Mouse (Mus musculus) retina, embryonic 14.5 days (tissue): Measurements from ENCODE around the gene Pbx4.
A peak's percentile ranks its signal among the peaks of the same experiment; 100 is the strongest.

Source experiments
- DNase-seq: peaks from one replicate; pipeline ENCODE4 v3.0.0-alpha.2; 2015; ENCODE audit warnings: low spot score

Pbx4 gene

DNA sequence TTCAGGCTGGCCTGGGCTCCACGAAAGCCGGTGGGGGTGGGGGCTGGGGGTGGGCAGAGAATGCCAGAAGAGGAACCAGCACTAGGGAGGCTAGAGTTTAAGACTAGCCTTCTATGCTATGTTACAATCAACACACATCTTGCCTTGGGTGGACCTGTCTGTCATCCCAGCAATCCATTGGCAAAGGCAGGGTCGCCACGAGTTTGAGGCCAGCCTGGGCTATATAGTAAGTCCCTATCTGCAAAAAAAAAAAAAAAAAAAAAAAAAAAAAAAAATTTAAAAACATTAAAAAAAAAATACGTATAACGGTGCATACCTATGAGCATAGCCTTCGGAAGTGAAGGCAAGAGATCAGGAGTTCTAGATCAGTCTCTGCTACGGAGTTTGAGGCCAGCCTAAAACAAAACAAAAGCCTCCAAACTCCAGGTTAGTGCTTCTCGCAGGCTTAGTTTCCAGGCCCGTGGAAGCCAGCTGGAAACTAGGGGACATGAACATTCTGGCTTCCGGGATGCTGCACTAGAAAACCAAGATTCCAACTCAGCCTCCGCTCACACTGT lies 68.7 kb downstream of the Pbx4 start:
- DNase-seq = no peak

DNA sequence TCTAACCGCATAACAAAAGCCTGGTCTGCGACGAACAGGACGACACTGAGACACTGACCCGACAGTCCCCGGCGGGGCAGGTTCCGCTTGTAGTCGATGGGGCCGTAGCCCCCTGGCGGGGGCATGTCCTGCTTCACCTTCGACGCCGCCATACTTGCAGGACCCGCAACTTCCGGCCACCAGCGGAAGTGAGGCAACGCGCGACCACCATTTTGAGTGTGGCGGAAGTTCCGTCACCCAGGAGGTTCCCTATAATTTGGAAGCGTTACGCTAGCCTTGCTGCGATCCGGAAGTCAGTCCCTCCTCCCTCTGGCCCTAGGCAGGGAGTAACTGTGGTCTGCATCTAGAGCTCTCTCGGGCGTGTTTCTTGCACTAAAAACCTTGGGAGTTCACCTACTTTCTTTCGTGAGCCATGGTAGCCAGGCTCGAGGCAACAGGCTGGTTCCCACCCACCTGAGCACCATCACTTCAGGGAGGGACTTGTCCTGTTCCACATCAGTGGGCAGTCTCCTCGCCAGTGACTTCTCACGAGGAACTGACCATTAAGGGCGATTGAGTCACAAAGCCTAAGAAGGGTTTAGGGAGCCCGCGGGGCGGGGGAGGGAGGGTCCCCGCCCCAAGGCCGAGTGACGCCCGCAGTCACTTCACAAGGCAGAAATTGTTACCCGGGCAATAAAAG lies 69.3 kb downstream of the Pbx4 start:
- DNase-seq = peak; percentile 94

GRCm38 (mm10) chr8:69902163-69903062 lies 70.1 kb downstream of the Pbx4 start, which contains the start of the genes Tssk6, Ndufa13 and Yjefn3:
Tssk6 (plus strand) TSS chr8:69902184.
Ndufa13 (minus strand) TSS chr8:69902558.
Yjefn3 (minus strand) TSS chr8:69902712.
- no peak for DNase-seq

DNA sequence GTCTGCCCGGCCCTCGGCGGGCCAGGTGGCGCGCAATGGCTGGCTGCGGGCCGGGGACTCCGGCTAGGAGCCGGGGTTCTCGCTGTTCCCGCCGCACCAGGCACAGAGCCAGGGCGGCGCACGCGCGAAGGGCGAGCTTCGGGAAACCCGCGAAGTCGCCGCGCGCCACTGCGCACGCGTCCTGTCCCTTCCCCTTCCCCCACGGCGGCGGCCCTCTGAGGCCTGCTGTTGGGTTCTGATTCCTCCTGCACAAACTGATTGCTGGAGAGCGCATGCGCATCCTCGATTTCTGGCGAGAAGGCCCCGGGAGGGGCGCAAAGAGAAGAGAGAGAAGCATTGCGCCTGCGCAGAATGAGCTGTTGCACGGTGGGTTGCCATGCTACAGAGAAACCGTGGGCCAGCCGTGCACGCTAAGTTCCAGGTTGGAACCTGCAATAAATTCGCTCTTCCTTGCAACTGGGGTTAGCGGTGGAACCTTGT lies 70.8 kb downstream of the Pbx4 start:
- peak; percentile 100 for DNase-seq

GRCm38 (mm10) chr8:69904096-69904495 lies 71.8 kb downstream of the Pbx4 start:
- DNase-seq = no peak

- no peak for DNase-seq
Observed at GRCm38 (mm10) chr8:69906260-69906659, 74.0 kb downstream of the Pbx4 start.

- DNase-seq = no peak
Observed at GRCm38 (mm10) chr8:69907106-69907505, 74.8 kb downstream of the Pbx4 start.

DNA sequence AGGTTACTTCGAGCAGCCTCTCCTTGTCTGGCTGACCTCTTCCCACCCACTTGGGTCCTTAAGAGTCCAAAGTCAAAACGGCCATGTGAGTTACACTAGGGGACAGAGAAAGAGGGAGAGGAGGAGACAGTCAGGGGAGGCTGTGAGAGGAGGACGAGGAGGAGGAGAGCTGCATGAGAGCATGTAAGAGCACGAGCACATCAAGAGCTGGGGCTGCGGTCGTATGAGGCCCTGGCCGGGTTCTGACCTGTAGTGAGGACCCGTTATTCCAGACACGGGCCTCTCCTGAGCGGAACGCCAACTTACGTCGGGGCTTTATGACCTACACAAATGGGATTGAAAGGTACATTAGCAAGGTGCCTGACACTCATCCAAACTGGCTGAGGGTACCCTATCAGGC lies 79.6 kb downstream of the Pbx4 start:
- DNase-seq = no peak

- no peak for DNase-seq
Observed at GRCm38 (mm10) chr8:69912478-69913074, 80.3 kb downstream of the Pbx4 start.

GRCm38 (mm10) chr8:69914526-69914925 lies 82.2 kb downstream of the Pbx4 start:
- no peak for DNase-seq

- DNase-seq = peak; percentile 60
Observed at GRCm38 (mm10) chr8:69915748-69916147, 83.5 kb downstream of the Pbx4 start.

- DNase-seq = no peak
Observed at GRCm38 (mm10) chr8:69918506-69918905, 86.2 kb downstream of the Pbx4 start.

- peak; percentile 93 for DNase-seq
Observed at GRCm38 (mm10) chr8:69919010-69919409, 86.7 kb downstream of the Pbx4 start.

- peak; percentile 42 for DNase-seq
Observed at GRCm38 (mm10) chr8:69919876-69920662, 87.8 kb downstream of the Pbx4 start.

DNA sequence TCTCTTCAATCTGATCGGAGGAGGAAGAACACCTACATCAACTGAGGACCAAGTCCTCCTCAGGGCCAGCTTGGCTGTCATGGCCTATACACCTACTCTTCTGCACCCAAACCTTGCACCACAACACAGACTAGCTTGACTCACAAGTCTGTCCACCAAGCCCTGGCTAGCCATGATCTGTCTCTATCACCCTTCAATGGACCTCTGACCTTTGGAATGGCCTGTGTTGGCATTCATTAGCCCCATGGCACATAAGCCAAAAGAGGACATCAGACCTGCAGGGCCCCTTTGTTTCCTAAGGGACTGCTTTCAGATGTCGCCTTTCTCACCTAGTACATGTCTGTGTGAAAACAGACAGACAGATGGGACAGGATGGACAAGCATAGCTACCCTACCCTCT lies 88.8 kb downstream of the Pbx4 start:
- no peak for DNase-seq
